11 mouse cellular contexts compared by ENCODE assay signal in genomic region chr1:86473109-86473760, GRCm38 (mm10). TPM values are rescaled to one million over a fixed set of nuclear protein-coding genes. Genes with fewer than 3 reads are reported as not detected.
DNase-seq lines count a peak whose midpoint lies in the region; ATAC-seq and TF ChIP-seq lines count a peak whose summit lies in the region.
"Had no signal": no experiment of that assay in that cellular context is flagged by ENCODE, and none has a peak within 500 bp of the region (broad histone marks: within the 10 kb centered on the region; RNA-seq: fewer than 3 reads in every experiment).

No protein-coding gene starts in this region.

- no peak for TF ChIP-seq POLR2A in bone marrow macrophage, adult 2 months (IDR thresholded peaks at IDR 0.05; ENCODE audit: borderline replicate concordance, low read depth, low read length)

- H3K4me3 ChIP-seq in kidney, embryonic 16.5 days (ENCODE audit: low read length), result no peak overlapping the region
- no peak overlapping the region for H3K4me3 ChIP-seq in bone marrow macrophage, adult 2 months (ENCODE audit: insufficient read depth, low read length)
- no peak overlapping the region for H3K4me3 ChIP-seq in intestine, embryonic 16.5 days (ENCODE audit: low read length)
- no peak overlapping the region for H3K4me3 ChIP-seq in neural tube, embryonic 14.5 days (ENCODE audit: low read depth, low read length)

- DNase-seq in kidney, postnatal 36 days, result no peak
- no peak for DNase-seq in left cerebral cortex, adult 11 months (ENCODE audit: low spot score)
- DNase-seq in cerebellum, adult 9-10 months, result no peak
- DNase-seq: cerebellum, postnatal 25 days; layer of hippocampus, adult 9-11 months had no signal

- H3K27me3 ChIP-seq in kidney, embryonic 16.5 days (ENCODE audit: insufficient read depth, low read length), result no peaks in the 10 kb centered on the region
- H3K27me3 ChIP-seq in intestine, embryonic 16.5 days (replicated peaks; ENCODE audit: control insufficient read depth, insufficient read depth, low read length), result no peaks in the 10 kb centered on the region
- no peaks in the 10 kb centered on the region for H3K27me3 ChIP-seq in neural tube, embryonic 14.5 days (ENCODE audit: control insufficient read depth, insufficient read depth, low read length)

- no peak for ATAC-seq in kidney, embryonic 16.5 days (ENCODE audit: low FRiP score, low TSS enrichment)
- no peak for ATAC-seq in intestine, embryonic 16.5 days
- no peak for ATAC-seq in neural tube, embryonic 14.5 days (ENCODE audit: low read depth)

- peak overlapping the region; percentile 94 for H3K27ac ChIP-seq in kidney, embryonic 16.5 days (ENCODE audit: low read length)
- peak overlapping the region; percentile 95 for H3K27ac ChIP-seq in bone marrow macrophage, adult 2 months (ENCODE audit: insufficient read depth, low read depth, low read length)
- peak overlapping the region; percentile 96 for H3K27ac ChIP-seq in intestine, embryonic 16.5 days (ENCODE audit: low read length)
- 0 out of 2 replicates have a peak overlapping the region, but pooled peaks have one; percentile 35 for H3K27ac ChIP-seq in neural tube, embryonic 14.5 days (ENCODE audit: low read depth, low read length)

- H3K4me1 ChIP-seq in kidney, embryonic 16.5 days (ENCODE audit: insufficient read depth, low read length), result peaks cover 26% of the 10 kb centered on the region
- H3K4me1 ChIP-seq in bone marrow macrophage, adult 2 months (ENCODE audit: control insufficient read depth, insufficient read depth, low read length), result peaks cover 39% of the 10 kb centered on the region
- H3K4me1 ChIP-seq in intestine, embryonic 16.5 days (ENCODE audit: control insufficient read depth, insufficient read depth, low read length), result peaks cover 26% of the 10 kb centered on the region
- H3K4me1 ChIP-seq in neural tube, embryonic 14.5 days (ENCODE audit: control insufficient read depth, insufficient read depth, low read length), result peaks cover 7% of the 10 kb centered on the region; the same call in 1 of the 2 replicates

- peak overlapping the region; percentile 61; the same call in 1 of the 2 replicates for H3K9ac ChIP-seq in kidney, embryonic 16.5 days (replicated peaks; ENCODE audit: low read length)
- peak overlapping the region; percentile 64 for H3K9ac ChIP-seq in intestine, embryonic 16.5 days (ENCODE audit: low read depth, low read length)
- H3K9ac ChIP-seq in neural tube, embryonic 14.5 days (replicated peaks; ENCODE audit: low read depth, low read length), result no peak overlapping the region

- no peaks in the 10 kb centered on the region for H3K9me3 ChIP-seq in kidney, embryonic 16.5 days (ENCODE audit: low read length)
- H3K9me3 ChIP-seq in intestine, embryonic 16.5 days (ENCODE audit: control insufficient read depth, low read length), result no peaks in the 10 kb centered on the region
- H3K9me3 ChIP-seq in neural tube, embryonic 14.5 days (ENCODE audit: control insufficient read depth, low read length), result no peaks in the 10 kb centered on the region

- no peak for TF ChIP-seq CTCF in bone marrow macrophage, adult 2 months (IDR thresholded peaks at IDR 0.05; ENCODE audit: low read depth, low read length)

- WGBS in kidney, embryonic 16.5 days, result 88% methylated on average over 18 of the region's 18 CpGs
- 88% methylated on average over 18 of the region's 18 CpGs for WGBS in intestine, embryonic 16.5 days
- WGBS in neural tube, embryonic 14.5 days, result 95% methylated on average over 18 of the region's 18 CpGs

- H3K4me2 ChIP-seq in kidney, embryonic 16.5 days (replicated peaks; ENCODE audit: low read depth, low read length), result no peak overlapping the region
- 0 out of 2 replicates have a peak overlapping the region, but pooled peaks have one; percentile 53 for H3K4me2 ChIP-seq in intestine, embryonic 16.5 days (ENCODE audit: low read depth, low read length)
- no peak overlapping the region for H3K4me2 ChIP-seq in neural tube, embryonic 14.5 days (ENCODE audit: low read depth, low read length)

- H3K36me3 ChIP-seq in kidney, embryonic 16.5 days (ENCODE audit: insufficient read depth, low read length), result no peaks in the 10 kb centered on the region
- H3K36me3 ChIP-seq in intestine, embryonic 16.5 days (ENCODE audit: control insufficient read depth, insufficient read depth, low read length), result no peaks in the 10 kb centered on the region
- H3K36me3 ChIP-seq in neural tube, embryonic 14.5 days (ENCODE audit: control insufficient read depth, insufficient read depth, low read length), result no peaks in the 10 kb centered on the region

RNA-seq across cellular contexts. Expression of gene Tex44, which starts 47.1 kb away (rescaled TPM):
- polyA plus RNA-seq in kidney, embryonic 16.5 days (2015; fragmentation: Nextera tagmentation; extraction: Ambion mirVana), result not detected in 2 replicates
- not detected in 2 replicates for polyA plus RNA-seq in bone marrow macrophage, adult 2 months (2012; ENCODE audit: insufficient read depth, insufficient read length, missing spikeins)
- polyA plus RNA-seq in intestine, embryonic 16.5 days (2015; fragmentation: Nextera tagmentation; extraction: Ambion mirVana), result not detected in 2 replicates
- not detected in 2 replicates for polyA plus RNA-seq in neural tube, embryonic 14.5 days (2014; fragmentation: Nextera tagmentation; extraction: Ambion mirVana)
- polyA plus RNA-seq: midbrain, postnatal 0 days; spleen, adult 2 months had no signal

RNA-seq across cellular contexts. Expression of gene Nmur1, which starts 47.2 kb away (rescaled TPM):
- polyA plus RNA-seq in kidney, embryonic 16.5 days (2015; fragmentation: Nextera tagmentation; extraction: Ambion mirVana), result 0.12 TPM in 1 of 2 replicates, not detected in the other
- polyA plus RNA-seq in bone marrow macrophage, adult 2 months (2012; ENCODE audit: insufficient read depth, insufficient read length, missing spikeins), result not detected in 2 replicates
- polyA plus RNA-seq in intestine, embryonic 16.5 days (2015; fragmentation: Nextera tagmentation; extraction: Ambion mirVana), result 0.46 and 0.88 TPM in 2 replicates
- not detected in 2 replicates for polyA plus RNA-seq in neural tube, embryonic 14.5 days (2014; fragmentation: Nextera tagmentation; extraction: Ambion mirVana)

RNA-seq across cellular contexts. Expression of gene Ptma, which starts 53.3 kb away (rescaled TPM):
- 2,279 and 2,662 TPM in 2 replicates for polyA plus RNA-seq in kidney, embryonic 16.5 days (2015; fragmentation: Nextera tagmentation; extraction: Ambion mirVana)
- polyA plus RNA-seq in bone marrow macrophage, adult 2 months (2012; ENCODE audit: insufficient read depth, insufficient read length, missing spikeins), result 1,364 and 1,417 TPM in 2 replicates
- polyA plus RNA-seq in intestine, embryonic 16.5 days (2015; fragmentation: Nextera tagmentation; extraction: Ambion mirVana), result 1,684 and 1,813 TPM in 2 replicates
- 1,651 and 1,970 TPM in 2 replicates for polyA plus RNA-seq in neural tube, embryonic 14.5 days (2014; fragmentation: Nextera tagmentation; extraction: Ambion mirVana)

Comparison
In these comparisons a context has a peak if more than half of its experiments do, and no peak if none do; other contexts are left out.
1. H3K27ac ChIP-seq: peak in every context shown above with its lines; median percentile 96 in intestine, embryonic 16.5 days; 95 in bone marrow macrophage, adult 2 months; 94 in kidney, embryonic 16.5 days; 35 in neural tube, embryonic 14.5 days.